Mouse (Mus musculus): ENCODE measurements around the gene Wrap73.

DNA sequence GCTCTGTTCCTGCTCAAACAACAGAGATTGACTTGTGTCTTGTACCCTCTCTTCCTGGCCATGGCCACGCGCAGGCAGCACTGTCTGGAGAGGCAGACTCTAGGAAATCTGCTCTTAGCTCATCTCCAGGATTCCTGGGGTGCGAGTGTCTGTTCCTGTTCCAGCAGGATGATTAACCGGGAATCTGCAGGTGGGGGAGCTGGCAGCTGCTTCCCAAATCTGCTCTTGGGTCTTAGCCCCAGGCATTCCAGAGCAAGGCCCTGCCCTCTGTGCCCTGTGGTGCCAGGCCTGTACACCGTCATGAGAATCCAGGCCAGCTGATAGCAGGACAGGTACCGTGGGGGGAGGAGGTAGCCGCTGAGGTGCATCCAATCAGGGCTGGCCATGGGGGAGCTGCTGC is 62.4 kb downstream of the Wrap73 start:
- no peak for TF ChIP-seq POLR2A (IDR thresholded peaks at IDR 0.05; ENCODE audit: low read depth, low read length)
- TF ChIP-seq CTCF (IDR thresholded peaks at IDR 0.05; ENCODE audit: borderline replicate concordance, insufficient read depth, low read length) = no peak
